Mouse (Mus musculus) v-Abl transformed pro-B cells (cell line): ENCODE results near the gene AL731706.1.

Experiments used
- in situ Hi-C, 2 experiments: fragments of 400-800 bp; cut with MboI; formaldehyde crosslinking; loops; one replicate each; pipeline ENCODE4 v1.15.1; 2025; ENCODE audit not compliant: unreplicated experiment in 2 of 2

AL731706.1 gene

GRCm38 (mm10) chr2:136891068-136891950, at the start of gene AL731706.1, which contains the start of the genes Slx4ip and Mkks:
AL731706.1 (minus strand) TSS chr2:136891389.
Slx4ip (plus strand) TSS chr2:136891218.
Mkks (minus strand) TSS chr2:136891389.
- in situ Hi-C loops = loop anchor here in 1 of 2 experiments (10.0 kb wide), 1 partner anchor 243 kb away; no protein-coding TSS in a partner anchor

GRCm38 (mm10) chr2:136938249-136938648, 47.1 kb upstream of the AL731706.1 start:
- in situ Hi-C loops = no loop called here

GRCm38 (mm10) chr2:136936391-136937288, 45.5 kb upstream of the AL731706.1 start:
- in situ Hi-C loops = no loop called here

- in situ Hi-C loops = no loop called here
Observed at GRCm38 (mm10) chr2:136921003-136921408, 29.8 kb upstream of the AL731706.1 start.

- in situ Hi-C loops = no loop called here
Observed at GRCm38 (mm10) chr2:136920257-136920993, 29.2 kb upstream of the AL731706.1 start.

GRCm38 (mm10) chr2:136919433-136919832, 28.2 kb upstream of the AL731706.1 start:
- in situ Hi-C loops = loop anchor here in 1 of 2 experiments (10.0 kb wide), 1 partner anchor 1025 kb away; no protein-coding TSS in a partner anchor

GRCm38 (mm10) chr2:136914334-136914902, 23.2 kb upstream of the AL731706.1 start:
- in situ Hi-C loops = loop anchor here (5.0 to 10.0 kb wide), 2 partner anchors 1028 to 1030 kb away; no protein-coding TSS in a partner anchor

GRCm38 (mm10) chr2:136913021-136913420, 21.8 kb upstream of the AL731706.1 start:
- in situ Hi-C loops = loop anchor here (5.0 to 10.0 kb wide), 2 partner anchors 1029 to 1032 kb away; no protein-coding TSS in a partner anchor

GRCm38 (mm10) chr2:136911958-136912411, 20.8 kb upstream of the AL731706.1 start:
- in situ Hi-C loops = loop anchor here (5.0 to 10.0 kb wide), 2 partner anchors 1030 to 1033 kb away; no protein-coding TSS in a partner anchor

- in situ Hi-C loops = no loop called here
Observed at GRCm38 (mm10) chr2:136909298-136909697, 18.1 kb upstream of the AL731706.1 start.

- in situ Hi-C loops = no loop called here
Observed at GRCm38 (mm10) chr2:136908596-136908995, 17.4 kb upstream of the AL731706.1 start.

GRCm38 (mm10) chr2:136896131-136896530, 4.9 kb upstream of the AL731706.1 start:
- in situ Hi-C loops = loop anchor here in 1 of 2 experiments (10.0 kb wide), 1 partner anchor 239 kb away; no protein-coding TSS in a partner anchor

- in situ Hi-C loops = loop anchor here in 1 of 2 experiments (10.0 kb wide), 1 partner anchor 240 kb away; no protein-coding TSS in a partner anchor
Observed at GRCm38 (mm10) chr2:136894494-136894893, 3.3 kb upstream of the AL731706.1 start.

GRCm38 (mm10) chr2:136891951-136892371, 772 bp upstream of the AL731706.1 start:
- in situ Hi-C loops = loop anchor here in 1 of 2 experiments (10.0 kb wide), 1 partner anchor 243 kb away; no protein-coding TSS in a partner anchor

GRCm38 (mm10) chr2:136890716-136891067, 497 bp downstream of the AL731706.1 start:
- in situ Hi-C loops = loop anchor here in 1 of 2 experiments (10.0 kb wide), 1 partner anchor 244 kb away; no protein-coding TSS in a partner anchor

- in situ Hi-C loops = no loop called here
Observed at GRCm38 (mm10) chr2:136886846-136887245, 4.3 kb downstream of the AL731706.1 start.

GRCm38 (mm10) chr2:136885579-136885978, 5.6 kb downstream of the AL731706.1 start, which contains the start of gene AL731706.2:
AL731706.2 (minus strand) TSS chr2:136885679.
- in situ Hi-C loops = no loop called here

GRCm38 (mm10) chr2:136854543-136855388, 36.4 kb downstream of the AL731706.1 start:
- in situ Hi-C loops = no loop called here
